Mouse (Mus musculus) G1E (cell line): ENCODE results near the gene Stpg2. TPM values are rescaled to one million over a fixed set of nuclear protein-coding genes. Genes with fewer than 3 reads are reported as not detected.
A peak's percentile ranks its signal among the peaks of the same experiment; 100 is the strongest.

ENCODE experiments used
- ATAC-seq: 2 replicates; pipeline ENCODE4 v1.8.0; 2016; ENCODE audit warnings: mild to moderate bottlenecking; ENCODE audit not compliant: insufficient number of reproducible peaks, poor library complexity, low FRiP score, severe bottlenecking; ENCODE audit errors: extremely low read depth
- DNase-seq: peaks from one replicate; pipeline ENCODE4 v3.0.0; 2012; ENCODE audit warnings: low spot score
- H3K27me3 ChIP-seq: 2 replicates; pipeline ENCODE4 v1.6.1; 2012; ENCODE audit warnings: mild to moderate bottlenecking, low read length, inconsistent platforms; ENCODE audit not compliant: insufficient read depth
- H3K36me3 ChIP-seq: replicated peaks from 2 replicates; pipeline ENCODE3; 2012; ENCODE audit warnings: mild to moderate bottlenecking, inconsistent platforms
- H3K4me1 ChIP-seq: 2 replicates; pipeline ENCODE4 v1.6.1; 2012; ENCODE audit warnings: low read depth, low read length, inconsistent platforms, mixed read lengths; ENCODE audit not compliant: insufficient read depth
- H3K4me3 ChIP-seq: 2 replicates; pipeline ENCODE4 v1.5.1; 2012; ENCODE audit warnings: low read depth, mild to moderate bottlenecking, inconsistent platforms, low read length, moderate library complexity, mixed read lengths
- H3K9me3 ChIP-seq: replicated peaks from 2 replicates; pipeline ENCODE4 v1.6.1; 2012; ENCODE audit warnings: inconsistent platforms
- CTCF ChIP-seq: IDR thresholded peaks from 2 replicates; pipeline ENCODE4 v1.5.1; 2012; ENCODE audit warnings: low read depth, low read length, inconsistent platforms, mixed read lengths
- GATA1 ChIP-seq: IDR thresholded peaks from 2 replicates; pipeline ENCODE4 v1.6.1; 2012; ENCODE audit warnings: borderline replicate concordance, low read length, inconsistent platforms, mixed read lengths
- GATA2 ChIP-seq: IDR thresholded peaks from 2 replicates; pipeline ENCODE4 v1.6.1; 2012; ENCODE audit warnings: low read depth, low read length, inconsistent platforms, borderline replicate concordance
- POLR2AphosphoS5 ChIP-seq: IDR thresholded peaks from 2 replicates; pipeline ENCODE4 v1.6.1; 2012; ENCODE audit warnings: low read depth, low read length, inconsistent platforms; ENCODE audit not compliant: insufficient replicate concordance
- TAL1 ChIP-seq: conservative IDR thresholded peaks from 2 replicates; pipeline ENCODE4 v1.6.1; 2012; ENCODE audit warnings: low read depth, low read length, inconsistent platforms, mixed read lengths
- polyA plus RNA-seq: library from polyadenylated mRNA; stranded (reverse); fragments of >175 nt; gene quantifications from 2 replicates; pipeline ENCODE4 v1.2.3, GENCODE M21; 2012
- total RNA-seq, 2 experiments: library from RNA; stranded (forward) in 1 of 2; stranded (reverse) in 1 of 2; fragments of 200-1000 nt in 1 of 2; fragments of >200 nt in 1 of 2; fragmentation: Nextera tagmentation in 1 of 2; gene quantifications; 2 replicates each; pipeline ENCODE4 v1.2.3; 2014 to 2017

The Stpg2 gene
- total and polyA plus RNA-seq, 3 experiments, result not detected

DNA sequence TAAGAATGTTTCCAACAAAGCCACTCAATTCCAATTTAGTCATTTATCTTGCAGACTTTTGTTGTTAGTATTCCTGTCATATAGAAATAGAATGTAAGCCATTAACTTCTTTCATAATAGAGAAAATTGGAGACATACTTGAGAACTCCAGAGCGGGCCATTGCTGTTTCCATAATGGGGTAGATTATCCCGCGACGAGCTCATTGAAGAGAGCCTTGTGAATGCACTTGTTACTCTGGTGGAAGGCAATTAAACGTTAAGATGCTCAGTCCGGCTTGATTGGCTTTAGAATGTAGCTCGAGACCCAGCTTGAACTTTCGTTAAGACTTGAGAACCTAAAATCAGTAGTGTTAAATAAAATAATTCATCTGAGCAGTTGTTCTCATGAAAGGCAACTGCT lies 432.4 kb downstream of the Stpg2 start:
- H3K4me3 ChIP-seq, result no peak overlapping the region
- ATAC-seq (no peak), DNase-seq (no peak)
- H3K9me3 ChIP-seq, result no peaks in the 10 kb centered on the region
- TF ChIP-seq GATA1 (no peak), CTCF (no peak)
- H3K36me3 ChIP-seq, result no peaks in the 10 kb centered on the region
- H3K4me1 ChIP-seq, result no peaks in the 10 kb centered on the region
- H3K27me3 ChIP-seq, result no peaks in the 10 kb centered on the region

DNA sequence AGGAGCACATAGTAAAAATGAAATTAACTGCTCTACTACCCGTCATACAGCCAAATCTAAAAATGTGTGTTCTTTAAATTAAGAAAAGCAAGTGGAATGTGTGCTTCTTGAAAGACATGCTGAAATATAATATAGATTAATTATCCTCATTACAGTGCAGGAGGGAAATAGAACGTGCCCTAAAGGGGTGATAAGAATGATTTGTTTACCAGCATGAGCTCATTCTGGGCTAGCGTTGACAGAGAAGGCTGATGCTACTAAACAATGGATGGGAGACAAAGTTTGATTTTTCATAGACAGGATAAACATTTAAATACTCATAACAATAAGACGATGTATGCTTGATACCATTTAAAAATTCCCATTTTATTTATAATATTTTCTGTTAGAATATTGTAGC lies 446.0 kb downstream of the Stpg2 start:
- Histone ChIP-seq H3K36me3 (no peaks in the 10 kb centered on the region), H3K9me3 (no peaks in the 10 kb centered on the region), H3K4me3 (no peak overlapping the region), H3K27me3 (no peaks in the 10 kb centered on the region), H3K4me1 (no peaks in the 10 kb centered on the region)
- TF ChIP-seq GATA1 (no peak), POLR2AphosphoS5 (no peak), GATA2 (no peak), TAL1 (no peak), CTCF (no peak)
- no peak for ATAC-seq
- DNase-seq, result no peak

DNA sequence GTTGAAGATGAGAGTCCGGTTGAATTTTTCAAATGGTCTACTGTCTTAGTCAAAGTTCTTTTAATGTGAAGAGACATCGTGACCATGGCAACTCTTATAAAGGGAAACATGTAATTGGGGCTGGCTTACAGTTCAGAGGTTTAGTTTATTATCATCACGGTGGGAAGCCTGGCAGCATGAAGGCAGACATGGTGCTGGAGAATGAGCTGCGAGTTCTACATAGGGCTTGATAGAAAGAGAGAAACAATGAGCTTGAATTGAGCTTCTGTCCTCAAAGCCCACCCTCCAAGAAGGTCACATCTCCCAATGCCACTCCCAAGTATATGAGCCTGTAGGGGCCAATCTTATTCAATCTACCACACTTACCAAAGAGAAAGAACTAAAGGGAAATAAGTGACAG lies 453.9 kb downstream of the Stpg2 start:
- no peak overlapping the region for H3K4me3 ChIP-seq
- H3K4me1 ChIP-seq, result peaks cover 4% of the 10 kb centered on the region; the same call in 1 of the 2 replicates
- DNase-seq, result no peak
- no peaks in the 10 kb centered on the region for H3K9me3 ChIP-seq
- TF ChIP-seq GATA1 (no peak), POLR2AphosphoS5 (no peak), CTCF (no peak), TAL1 (no peak), GATA2 (no peak)
- no peaks in the 10 kb centered on the region for H3K27me3 ChIP-seq
- ATAC-seq, result no peak
- H3K36me3 ChIP-seq, result no peaks in the 10 kb centered on the region

GRCm38 (mm10) chr3:139662241-139662640 lies 456.7 kb downstream of the Stpg2 start:
- DNase-seq (no peak), ATAC-seq (no peak)
- H3K4me3 ChIP-seq, result no peak overlapping the region
- H3K9me3 ChIP-seq, result no peaks in the 10 kb centered on the region
- H3K4me1 ChIP-seq, result peaks cover 14% of the 10 kb centered on the region
- no peaks in the 10 kb centered on the region for H3K27me3 ChIP-seq
- no peaks in the 10 kb centered on the region for H3K36me3 ChIP-seq
- no peak for TF ChIP-seq GATA1
- no peak for TF ChIP-seq GATA2
- TF ChIP-seq TAL1, result no peak

DNA sequence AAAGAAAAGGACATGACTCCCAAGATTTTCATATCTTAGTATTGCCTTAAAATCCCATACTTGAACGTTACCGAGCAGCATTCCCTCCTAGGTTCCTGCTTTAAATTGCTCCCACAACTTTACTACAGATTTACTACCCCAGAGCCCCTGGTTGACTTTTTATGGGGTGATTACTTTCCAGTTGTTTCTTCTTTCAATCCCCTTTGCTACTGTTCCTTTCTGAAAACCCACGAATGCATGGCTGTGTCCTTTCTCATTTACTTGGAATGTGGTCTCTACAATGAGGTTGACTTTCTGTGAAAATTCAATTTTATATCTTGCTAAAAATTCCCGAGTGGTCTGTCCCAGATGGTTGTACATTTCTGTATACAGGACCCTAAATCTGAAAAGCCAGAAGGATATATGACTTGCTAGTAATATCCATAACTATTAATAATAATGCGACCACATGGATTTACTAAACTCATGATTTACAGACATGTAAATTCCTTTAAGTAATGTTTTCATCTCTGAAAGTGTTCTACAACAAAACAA lies 458.3 kb downstream of the Stpg2 start:
- no peak for ATAC-seq
- H3K9me3 ChIP-seq, result no peaks in the 10 kb centered on the region
- no peaks in the 10 kb centered on the region for H3K36me3 ChIP-seq
- no peaks in the 10 kb centered on the region for H3K27me3 ChIP-seq
- peaks cover 14% of the 10 kb centered on the region for H3K4me1 ChIP-seq
- TF ChIP-seq TAL1 (no peak), CTCF (no peak), GATA2 (no peak)
- no peak overlapping the region for H3K4me3 ChIP-seq
- no peak for DNase-seq

DNA sequence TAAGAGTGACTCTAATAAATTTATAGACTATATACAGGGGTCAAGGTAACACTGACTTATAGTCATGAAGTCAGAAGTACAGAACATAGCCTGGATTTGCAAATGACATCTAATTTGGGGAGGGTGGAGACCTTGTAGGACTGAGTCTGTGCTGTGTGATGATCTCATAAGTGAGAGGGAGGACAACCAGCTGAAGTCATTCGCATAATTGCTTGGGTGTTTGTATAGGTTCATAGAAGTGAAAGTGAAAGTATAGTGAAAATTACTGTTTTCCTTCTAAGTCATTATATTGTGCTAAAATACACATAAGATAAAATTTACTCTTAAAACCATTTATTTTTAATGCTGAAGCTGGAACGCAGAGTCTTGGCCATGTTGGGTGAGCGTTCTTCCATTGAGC lies 459.6 kb downstream of the Stpg2 start:
- ATAC-seq (peak; percentile 36; the same call in 1 of the 2 replicates), DNase-seq (no peak)
- Histone ChIP-seq H3K36me3 (no peaks in the 10 kb centered on the region), H3K4me3 (no peak overlapping the region; the same call in 1 of the 2 replicates), H3K9me3 (no peaks in the 10 kb centered on the region), H3K27me3 (no peaks in the 10 kb centered on the region), H3K4me1 (peaks cover 20% of the 10 kb centered on the region)
- TF ChIP-seq CTCF (no peak), GATA2 (no peak), GATA1 (no peak), POLR2AphosphoS5 (no peak), TAL1 (no peak)

DNA sequence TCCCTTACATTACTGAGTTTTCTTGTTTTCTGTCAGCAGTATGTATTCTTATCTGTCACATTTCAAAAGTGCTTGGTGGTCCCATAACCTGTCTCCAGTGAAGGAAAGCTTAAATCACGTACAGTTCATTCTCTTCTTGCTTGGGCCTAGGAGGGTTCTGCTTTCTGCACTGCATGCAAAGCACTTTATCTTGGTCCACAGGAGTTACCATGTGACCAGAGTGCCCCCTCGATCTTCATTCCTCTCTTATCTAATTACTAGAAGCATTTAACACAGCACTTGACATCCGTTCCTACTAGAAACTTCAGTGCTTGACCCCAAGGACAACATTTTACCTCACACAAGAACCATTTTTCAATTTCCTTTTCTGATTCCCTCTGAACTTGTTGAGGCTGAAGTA lies 470.7 kb downstream of the Stpg2 start:
- ATAC-seq, result peak; percentile 87
- TF ChIP-seq TAL1 (no peak), POLR2AphosphoS5 (no peak), GATA2 (no peak), CTCF (no peak), GATA1 (no peak)
- H3K27me3 ChIP-seq, result no peaks in the 10 kb centered on the region
- H3K4me1 ChIP-seq, result peaks cover 18% of the 10 kb centered on the region
- no peaks in the 10 kb centered on the region for H3K9me3 ChIP-seq
- no peak overlapping the region for H3K4me3 ChIP-seq
- H3K36me3 ChIP-seq, result no peaks in the 10 kb centered on the region
- DNase-seq, result peak; percentile 3
